Mouse (Mus musculus) stomach, postnatal 0 days (tissue): ENCODE results near the gene Guf1.

Source experiments
- CTCF ChIP-seq: IDR thresholded peaks from 2 replicates; pipeline ENCODE4 v1.5.1; 2016; ENCODE audit warnings: antibody characterized with exemption, low read depth, mild to moderate bottlenecking, moderate library complexity
- EP300 ChIP-seq: optimal IDR thresholded peaks from 2 replicates; pipeline ENCODE3; 2016; ENCODE audit warnings: antibody characterized with exemption

- TF ChIP-seq EP300 (no peak), CTCF (peak; percentile 74)
These were observed 56.6 kb downstream of the Guf1 start for GRCm38 (mm10) chr5:69613209-69613796.
